Mouse (Mus musculus) testis, adult 2 months (tissue): ENCODE measurements around the gene Fndc1.

Experiments
- CTCF ChIP-seq: fragments of 200-500 bp; IDR thresholded peaks from 2 replicates; pipeline ENCODE4 v1.5.1; 2012; ENCODE audit warnings: low read depth, mild to moderate bottlenecking, inconsistent platforms, low read length, moderate library complexity; ENCODE audit not compliant: control insufficient read depth, insufficient read depth, insufficient replicate concordance
- POLR2A ChIP-seq: fragments of 200-500 bp; IDR thresholded peaks from 2 replicates; pipeline ENCODE4 v1.6.1; 2012; ENCODE audit warnings: low read depth, mild to moderate bottlenecking, inconsistent platforms, low read length, moderate library complexity; ENCODE audit not compliant: control insufficient read depth

DNA sequence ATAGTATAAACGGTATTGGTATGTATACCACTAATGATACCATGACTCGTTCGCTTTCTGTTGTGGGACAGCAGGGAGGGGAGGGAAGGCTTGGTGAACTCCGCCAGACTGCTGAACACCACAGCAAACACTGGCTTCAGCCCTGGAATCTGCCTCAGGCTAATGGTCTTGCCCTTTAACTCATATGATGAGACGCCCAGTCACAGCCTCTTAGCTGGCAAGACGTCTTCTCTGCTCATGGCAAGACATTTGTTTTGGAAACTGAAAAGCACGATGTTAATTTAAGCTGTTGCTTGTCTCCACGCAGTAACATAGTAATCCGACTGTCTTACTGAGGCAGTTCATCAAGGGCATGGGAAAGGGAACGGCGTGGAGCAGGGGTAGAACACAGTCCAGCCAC lies 72.1 kb downstream of the Fndc1 start:
- TF ChIP-seq CTCF (no peak), POLR2A (no peak)
